Mouse (Mus musculus) kidney, embryonic 16.5 days (tissue): ENCODE results near the gene Ifng. TPM values are rescaled to one million over a fixed set of nuclear protein-coding genes. Genes with fewer than 3 reads are reported as not detected.
"Not testable (repeated sequence)": the region's sequence is repeated elsewhere in the genome, so short reads cannot be mapped to it uniquely, and the experiment has no call there.

Experiments
- ATAC-seq: fragments of 200-750 bp; cut with Nextera tagmentation; 2 replicates; pipeline ENCODE4 v1.8.0; 2017; ENCODE audit warnings: moderate TSS enrichment; ENCODE audit not compliant: low FRiP score, low TSS enrichment
- H3K27ac ChIP-seq: fragments of 300-500 bp; sonication (generic); 2 replicates; pipeline ENCODE4 v1.5.1; 2014; ENCODE audit warnings: low read length
- H3K27me3 ChIP-seq: fragments of 300-500 bp; sonication (generic); 2 replicates; pipeline ENCODE4 v1.6.1; 2014; ENCODE audit warnings: low read length, control low read depth, mixed read lengths; ENCODE audit not compliant: insufficient read depth
- H3K36me3 ChIP-seq: fragments of 300-500 bp; sonication (generic); 2 replicates; pipeline ENCODE4 v1.6.1; 2014; ENCODE audit warnings: low read length, control low read depth, mixed read lengths; ENCODE audit not compliant: insufficient read depth
- H3K4me1 ChIP-seq: fragments of 300-500 bp; sonication (generic); 2 replicates; pipeline ENCODE4 v1.6.1; 2014; ENCODE audit warnings: low read length, control low read depth, mixed read lengths; ENCODE audit not compliant: insufficient read depth
- H3K4me2 ChIP-seq: fragments of 300-500 bp; sonication (generic); replicated peaks from 2 replicates; pipeline ENCODE4 v1.6.1; 2014; ENCODE audit warnings: low read depth, low read length
- H3K4me3 ChIP-seq: fragments of 300-500 bp; sonication (generic); 2 replicates; pipeline ENCODE4 v1.5.1; 2014; ENCODE audit warnings: mild to moderate bottlenecking, low read length
- H3K9ac ChIP-seq: fragments of 300-500 bp; sonication (generic); replicated peaks from 2 replicates; pipeline ENCODE4 v1.6.1; 2014; ENCODE audit warnings: low read length
- H3K9me3 ChIP-seq: fragments of 300-500 bp; sonication (generic); 2 replicates; pipeline ENCODE4 v1.6.1; 2016; ENCODE audit warnings: low read length, control low read depth
- WGBS: fragments of 180-500 bp; shearing (Covaris S2); extraction: QIAGEN DNeasy Blood & Tissue Kit; methylation state at CpG from one replicate; pipeline ENCODE4 v1.1.7; 2014; 5-methylcytosine and 5-hydroxymethylcytosine counted together
- polyA plus RNA-seq: library from polyadenylated mRNA; unstranded; fragments of >200 nt; fragmentation: Nextera tagmentation; extraction: Ambion mirVana; gene quantifications from 2 replicates; pipeline ENCODE4 v1.2.1, GENCODE M21; 2015

Ifng gene
- polyA plus RNA-seq, 1 experiment from 2014 or later: not detected

GRCm38 (mm10) chr10:118445021-118445420 lies 4.2 kb downstream of the Ifng start:
- Histone ChIP-seq H3K9me3 (no peaks in the 10 kb centered on the region), H3K4me3 (no peak overlapping the region), H3K9ac (no peak overlapping the region), H3K4me2 (no peak overlapping the region), H3K36me3 (no peaks in the 10 kb centered on the region), H3K27me3 (no peaks in the 10 kb centered on the region), H3K4me1 (no peaks in the 10 kb centered on the region), H3K27ac (no peak overlapping the region)
- ATAC-seq: no peak
- 93% methylated on average over 6 of the region's 6 CpGs for WGBS

- Histone ChIP-seq H3K27me3 (no peaks in the 10 kb centered on the region), H3K9ac (no peak overlapping the region), H3K27ac (no peak overlapping the region), H3K36me3 (no peaks in the 10 kb centered on the region), H3K4me3 (no peak overlapping the region), H3K4me1 (no peaks in the 10 kb centered on the region), H3K4me2 (no peak overlapping the region), H3K9me3 (no peaks in the 10 kb centered on the region)
- ATAC-seq: no peak
- 70% methylated on average over 8 of the region's 8 CpGs for WGBS
These were observed 4.7 kb downstream of the Ifng start for GRCm38 (mm10) chr10:118445502-118445901.

DNA sequence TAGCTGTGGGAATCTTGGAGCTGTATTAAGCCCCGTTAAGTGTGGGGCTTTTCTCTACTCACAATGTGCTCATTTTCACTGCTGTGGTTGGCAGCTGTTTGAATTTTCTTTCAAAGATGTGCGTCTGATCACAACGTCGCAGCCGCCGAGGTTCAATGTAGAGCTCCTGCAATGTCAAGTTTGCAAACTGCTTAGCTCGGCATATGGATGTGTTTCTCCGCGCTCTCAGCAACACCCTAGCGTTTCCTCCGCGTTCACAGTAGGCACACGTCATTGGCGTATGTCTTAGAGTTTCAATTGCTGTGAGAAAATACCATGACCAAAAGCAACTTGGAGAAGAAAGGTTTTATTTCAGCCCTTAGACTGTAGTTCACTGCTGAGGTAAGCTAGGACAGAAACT lies 5.1 kb downstream of the Ifng start:
- Histone ChIP-seq H3K9me3 (no peaks in the 10 kb centered on the region), H3K9ac (no peak overlapping the region), H3K4me1 (no peaks in the 10 kb centered on the region), H3K27me3 (no peaks in the 10 kb centered on the region), H3K4me2 (no peak overlapping the region), H3K36me3 (no peaks in the 10 kb centered on the region), H3K4me3 (no peak overlapping the region), H3K27ac (no peak overlapping the region)
- 90% methylated on average over 14 of the region's 14 CpGs for WGBS
- ATAC-seq: no peak

DNA sequence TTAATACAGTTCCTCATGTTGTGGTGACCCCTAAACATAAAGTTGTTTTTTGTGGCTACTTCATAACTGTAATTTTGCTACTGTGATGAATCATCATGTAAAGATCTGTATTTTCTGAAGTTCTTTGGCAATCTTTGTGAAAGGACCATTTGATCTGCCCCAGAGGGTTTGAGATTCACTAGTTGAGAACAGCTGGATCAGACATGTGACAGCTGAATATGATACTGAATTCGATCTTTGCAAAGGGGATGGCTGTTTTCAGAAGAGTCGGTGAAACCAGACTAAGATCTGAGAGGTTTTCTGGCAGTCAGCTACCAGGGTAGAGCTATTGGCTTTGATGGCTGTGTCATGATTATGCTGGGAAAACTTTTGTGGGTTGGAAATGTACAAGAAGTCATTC lies 10.9 kb downstream of the Ifng start:
- Histone ChIP-seq H3K27ac (no peak overlapping the region), H3K4me1 (no peaks in the 10 kb centered on the region), H3K4me3 (no peak overlapping the region), H3K27me3 (no peaks in the 10 kb centered on the region), H3K4me2 (no peak overlapping the region), H3K9me3 (no peaks in the 10 kb centered on the region), H3K9ac (no peak overlapping the region), H3K36me3 (no peaks in the 10 kb centered on the region)
- 68% methylated on average over 2 of the region's 2 CpGs for WGBS
- no peak for ATAC-seq

- no peak overlapping the region for H3K9ac ChIP-seq
- no peaks in the 10 kb centered on the region for H3K9me3 ChIP-seq
- no peak overlapping the region for H3K4me2 ChIP-seq
- no peak overlapping the region for H3K4me3 ChIP-seq
- WGBS: 91% methylated on average over 4 of the region's 4 CpGs
- H3K27me3 ChIP-seq: no peaks in the 10 kb centered on the region
- H3K4me1 ChIP-seq: no peaks in the 10 kb centered on the region
- H3K27ac ChIP-seq: no peak overlapping the region
- H3K36me3 ChIP-seq: no peaks in the 10 kb centered on the region
- ATAC-seq: no peak
These were observed 17.9 kb downstream of the Ifng start for GRCm38 (mm10) chr10:118458729-118459128.

DNA sequence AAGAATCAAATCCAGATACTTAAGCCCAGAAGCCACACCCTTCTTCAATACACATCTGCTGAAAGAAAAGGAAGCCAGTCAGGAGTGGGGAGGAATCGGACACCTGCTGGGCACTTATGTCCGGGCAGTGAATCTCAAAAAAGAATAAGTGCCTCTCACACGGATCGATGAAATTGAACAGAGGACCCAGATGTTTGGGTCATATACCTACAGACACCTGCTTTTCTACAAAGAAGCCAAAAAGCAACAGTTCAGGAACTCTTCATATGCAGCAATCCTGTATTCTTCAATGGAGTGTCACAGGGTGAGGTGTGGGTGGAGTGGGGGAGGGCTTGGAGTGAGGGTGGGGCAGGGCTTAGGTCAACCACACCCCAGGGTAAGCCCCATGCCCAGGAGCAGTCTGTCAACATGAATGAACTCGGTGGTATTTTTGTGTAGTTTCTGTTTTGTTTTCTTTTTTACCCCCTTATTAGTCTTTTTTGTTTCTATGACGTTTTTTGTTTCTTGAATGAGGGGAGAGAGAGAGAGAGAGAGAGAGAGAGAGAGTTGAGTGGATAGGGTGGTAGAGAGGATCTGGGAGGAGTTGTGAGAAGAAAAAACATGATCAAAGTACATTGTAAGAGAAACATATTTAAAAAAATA lies 20.4 kb downstream of the Ifng start:
- 77% methylated on average over 6 of the region's 6 CpGs for WGBS
- H3K4me2 ChIP-seq: no peak overlapping the region
- H3K4me1 ChIP-seq: no peaks in the 10 kb centered on the region
- no peaks in the 10 kb centered on the region for H3K36me3 ChIP-seq
- H3K9me3 ChIP-seq: 0 out of 2 replicates have a peak, but pooled peaks cover 7% of the 10 kb centered on the region
- no peak overlapping the region for H3K27ac ChIP-seq
- no peak for ATAC-seq
- no peaks in the 10 kb centered on the region for H3K27me3 ChIP-seq
- no peak overlapping the region for H3K9ac ChIP-seq
- no peak overlapping the region for H3K4me3 ChIP-seq

DNA sequence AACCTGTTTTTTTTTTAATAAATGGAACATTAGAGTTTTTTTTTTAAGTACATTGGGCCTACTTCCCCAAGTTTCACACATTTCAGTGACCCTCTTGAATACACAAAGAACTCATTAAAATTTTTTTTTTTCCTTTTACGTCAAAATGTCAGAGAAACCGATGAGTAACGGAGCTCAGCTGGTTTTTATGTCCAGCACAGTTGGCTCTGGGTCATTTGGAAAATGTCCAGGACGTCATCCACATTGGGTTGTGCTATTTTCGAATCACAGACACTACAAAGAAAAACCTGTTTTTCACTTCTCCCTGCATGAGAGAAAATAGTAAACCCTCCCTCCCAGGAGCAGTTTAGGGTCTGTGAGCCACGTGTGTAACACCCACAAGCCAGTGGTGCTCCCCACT lies 25.6 kb downstream of the Ifng start:
- ATAC-seq: no peak
- no peaks in the 10 kb centered on the region for H3K27me3 ChIP-seq
- H3K4me1 ChIP-seq: no peaks in the 10 kb centered on the region
- H3K9ac ChIP-seq: no peak overlapping the region
- H3K4me2 ChIP-seq: no peak overlapping the region
- H3K9me3 ChIP-seq: 0 out of 2 replicates have a peak, but pooled peaks cover 7% of the 10 kb centered on the region
- no peak overlapping the region for H3K27ac ChIP-seq
- WGBS: 38% methylated on average over 6 of the region's 6 CpGs
- no peak overlapping the region for H3K4me3 ChIP-seq
- no peaks in the 10 kb centered on the region for H3K36me3 ChIP-seq

DNA sequence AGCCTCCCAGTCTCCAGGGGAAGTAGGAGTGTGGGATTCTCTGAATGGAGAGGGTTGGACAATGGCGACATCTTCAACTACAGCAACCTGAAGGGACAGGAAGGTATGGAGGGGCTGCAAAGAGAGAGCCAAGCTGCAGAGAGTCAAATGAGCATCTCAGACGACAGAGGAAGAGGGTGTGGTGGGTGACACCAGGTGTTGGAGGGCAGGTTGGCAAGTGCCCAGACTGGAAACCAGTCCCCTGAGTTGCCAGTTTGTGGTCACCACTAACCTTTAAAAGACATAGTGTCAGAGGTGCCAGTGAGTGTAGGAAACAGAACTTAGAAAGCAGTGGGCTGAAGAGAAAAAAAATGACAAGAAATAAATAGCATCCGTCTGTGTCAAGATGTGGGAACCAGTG lies 28.2 kb downstream of the Ifng start:
- Histone ChIP-seq H3K4me3 (no peak overlapping the region), H3K4me1 (no peaks in the 10 kb centered on the region), H3K9ac (no peak overlapping the region), H3K4me2 (no peak overlapping the region), H3K27ac (no peak overlapping the region), H3K27me3 (no peaks in the 10 kb centered on the region), H3K36me3 (no peaks in the 10 kb centered on the region), H3K9me3 (0 out of 2 replicates have a peak, but pooled peaks cover 7% of the 10 kb centered on the region)
- 89% methylated on average over 3 of the region's 3 CpGs for WGBS
- no peak for ATAC-seq

DNA sequence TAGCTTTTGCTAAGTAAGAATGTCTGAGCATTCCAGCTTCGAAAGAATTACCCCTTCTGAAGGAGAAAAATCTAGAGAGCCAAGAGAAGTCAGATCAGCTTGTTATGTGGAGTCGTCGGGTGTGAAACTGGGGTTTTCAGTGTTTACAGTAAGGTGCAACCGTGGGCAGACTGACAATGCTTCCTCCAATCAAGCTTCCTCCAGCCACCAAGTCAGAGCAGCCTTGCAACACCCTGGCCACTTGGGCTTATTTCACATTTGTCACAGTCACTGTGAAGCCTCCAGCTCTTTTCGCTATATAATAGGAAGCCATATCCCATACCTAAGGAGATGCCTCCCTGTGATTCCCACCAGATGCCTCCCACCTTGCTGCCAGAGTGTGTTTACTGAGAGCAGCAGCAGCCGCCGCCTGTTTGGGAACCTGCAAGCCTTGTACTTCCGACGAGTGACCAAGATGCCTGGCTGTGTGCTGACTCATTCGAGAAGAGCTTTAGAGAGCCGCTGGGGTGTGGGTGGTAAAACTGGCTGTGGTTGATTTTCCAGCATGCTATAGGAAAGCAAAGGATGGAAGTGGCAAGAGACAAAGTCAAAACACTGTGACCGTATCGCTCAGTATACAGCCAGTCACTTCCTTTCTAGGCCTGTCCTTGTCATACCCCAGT lies 29.6 kb downstream of the Ifng start:
- H3K9ac ChIP-seq: no peak overlapping the region
- 66% methylated on average over 13 of the region's 13 CpGs for WGBS
- H3K27ac ChIP-seq: no peak overlapping the region
- ATAC-seq: no peak
- no peaks in the 10 kb centered on the region for H3K9me3 ChIP-seq
- no peak overlapping the region for H3K4me2 ChIP-seq
- H3K27me3 ChIP-seq: no peaks in the 10 kb centered on the region
- H3K36me3 ChIP-seq: no peaks in the 10 kb centered on the region
- no peak overlapping the region for H3K4me3 ChIP-seq
- H3K4me1 ChIP-seq: no peaks in the 10 kb centered on the region

DNA sequence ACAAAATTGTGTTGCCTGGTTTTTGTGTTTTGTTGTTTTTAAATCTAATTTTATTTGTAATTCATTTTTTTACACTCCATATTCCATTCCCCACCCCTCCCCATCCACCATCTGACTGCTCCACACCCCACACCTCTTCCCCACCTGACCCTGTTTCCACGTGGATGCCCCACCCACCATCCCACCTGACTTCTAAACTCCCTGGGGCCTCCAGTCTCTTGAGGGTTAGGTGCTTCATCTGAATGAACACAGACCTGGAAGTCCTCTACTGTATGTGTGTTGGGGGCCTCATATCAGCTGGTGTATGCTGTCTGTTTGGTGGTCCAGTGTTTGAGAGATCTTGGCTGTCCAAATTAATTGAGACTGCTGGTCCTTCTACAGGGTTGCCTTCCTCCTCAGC lies 32.0 kb downstream of the Ifng start:
- not testable (repeated sequence) for H3K4me2 ChIP-seq, H3K27me3 ChIP-seq, H3K9ac ChIP-seq, H3K4me3 ChIP-seq, H3K4me1 ChIP-seq, H3K9me3 ChIP-seq, H3K36me3 ChIP-seq, H3K27ac ChIP-seq, ATAC-seq
- 71% methylated on average over 1 of the region's 1 CpGs for WGBS
